Mouse (Mus musculus) heart, embryonic 15.5 days (tissue): Measurements from ENCODE around the gene Arhgef38. TPM values are rescaled to one million over a fixed set of nuclear protein-coding genes. Genes with fewer than 3 reads are reported as not detected.
A peak's percentile ranks its signal among the peaks of the same experiment; 100 is the strongest.

Experiments used
- ATAC-seq: fragments of 200-750 bp; cut with Nextera tagmentation; replicated peaks from 2 replicates; pipeline ENCODE4 v1.8.0; 2017; ENCODE audit warnings: low read depth, moderate TSS enrichment; ENCODE audit not compliant: insufficient number of reproducible peaks, insufficient read depth, low FRiP score
- H3K27ac ChIP-seq: fragments of 300-500 bp; sonication (generic); 2 replicates; pipeline ENCODE4 v1.5.1; 2015; ENCODE audit warnings: mild to moderate bottlenecking, inconsistent platforms
- H3K27me3 ChIP-seq: fragments of 300-500 bp; sonication (generic); 2 replicates; pipeline ENCODE4 v1.6.1; 2015; ENCODE audit warnings: inconsistent platforms
- H3K36me3 ChIP-seq: fragments of 300-500 bp; sonication (generic); 2 replicates; pipeline ENCODE4 v1.6.1; 2015; ENCODE audit warnings: mild to moderate bottlenecking, inconsistent platforms
- H3K4me1 ChIP-seq: fragments of 300-500 bp; sonication (generic); replicated peaks from 2 replicates; pipeline ENCODE4 v1.6.1; 2015; ENCODE audit warnings: inconsistent platforms
- H3K4me2 ChIP-seq: fragments of 300-500 bp; sonication (generic); 2 replicates; pipeline ENCODE4 v1.6.1; 2015; ENCODE audit warnings: inconsistent platforms, mild to moderate bottlenecking, moderate library complexity
- H3K4me3 ChIP-seq: fragments of 300-500 bp; sonication (generic); 2 replicates; pipeline ENCODE4 v1.5.1; 2015; ENCODE audit warnings: mild to moderate bottlenecking, inconsistent platforms
- H3K9ac ChIP-seq: fragments of 300-500 bp; sonication (generic); 2 replicates; pipeline ENCODE4 v1.6.1; 2015; ENCODE audit warnings: mild to moderate bottlenecking, inconsistent platforms
- H3K9me3 ChIP-seq: fragments of 300-500 bp; sonication (generic); replicated peaks from 2 replicates; pipeline ENCODE4 v1.6.1; 2016; ENCODE audit warnings: inconsistent platforms
- WGBS: fragments of 180-500 bp; shearing (Covaris S2); methylation state at CpG from one replicate; pipeline ENCODE4 v1.1.7; 2015; ENCODE audit warnings: mixed read lengths; 5-methylcytosine and 5-hydroxymethylcytosine counted together
- polyA plus RNA-seq: library from polyadenylated mRNA; unstranded; fragments of >200 nt; fragmentation: Nextera tagmentation; extraction: Ambion mirVana; gene quantifications from 2 replicates; pipeline ENCODE4 v1.2.1, GENCODE M21; 2015

Arhgef38 gene
- polyA plus RNA-seq, 1 experiment from 2014 or later: 0.01 TPM

DNA sequence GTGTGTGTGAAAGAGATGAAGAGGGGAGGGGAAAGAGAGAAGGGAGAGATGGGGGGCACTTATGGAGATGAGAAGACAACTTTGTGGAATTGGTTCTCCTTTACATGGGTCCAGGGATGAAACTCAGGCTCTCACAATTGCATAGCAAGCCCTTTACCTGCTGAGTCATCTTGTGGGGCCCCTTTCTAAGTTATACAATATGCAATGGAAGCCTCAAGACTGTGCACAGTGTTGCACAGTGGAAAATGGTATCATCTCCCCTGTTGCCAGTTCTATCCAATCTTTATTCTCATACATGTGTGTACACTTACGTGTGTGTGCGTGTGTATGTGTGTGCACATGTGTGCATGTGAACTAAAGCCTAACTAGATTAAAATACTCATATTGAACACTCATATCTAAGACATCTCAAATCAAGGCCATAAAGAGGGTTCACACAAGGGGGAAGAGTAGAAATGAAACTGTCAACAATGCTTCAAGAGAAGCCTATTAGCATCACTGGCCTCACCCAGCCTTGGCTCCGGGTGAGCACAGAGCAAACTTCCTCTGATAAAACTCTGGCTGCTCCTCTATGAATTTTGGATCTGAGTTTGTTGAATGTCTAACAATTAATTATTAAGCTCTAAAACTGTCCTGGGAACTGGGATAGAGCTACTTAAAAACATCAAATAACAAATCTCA is 21.2 kb downstream of the Arhgef38 start:
- 74% methylated on average over 3 of the region's 3 CpGs for WGBS
- ATAC-seq: no peak
- Histone ChIP-seq H3K27ac (no peak overlapping the region), H3K9me3 (no peaks in the 10 kb centered on the region), H3K9ac (no peak overlapping the region), H3K4me3 (no peak overlapping the region), H3K36me3 (no peaks in the 10 kb centered on the region), H3K27me3 (no peaks in the 10 kb centered on the region), H3K4me1 (no peaks in the 10 kb centered on the region), H3K4me2 (no peak overlapping the region)

DNA sequence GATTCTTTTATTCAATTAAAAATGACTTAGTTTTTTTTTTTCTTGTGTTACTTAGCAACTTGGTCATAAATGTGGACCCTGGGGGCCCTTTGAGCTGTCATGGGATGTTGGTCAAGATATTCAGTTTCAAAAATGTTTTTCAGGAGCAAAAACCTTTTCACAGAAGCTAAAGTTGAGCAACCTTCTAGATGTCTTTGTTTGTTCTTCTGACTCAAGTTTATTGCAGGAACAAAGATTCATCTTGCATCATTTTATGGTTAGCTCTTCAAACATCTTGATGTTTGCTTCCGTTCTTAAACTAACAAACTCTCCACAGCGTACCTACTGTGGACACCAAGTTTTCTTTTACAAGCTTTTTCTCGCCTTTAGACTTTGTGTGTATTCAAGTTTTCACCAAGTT is 23.4 kb downstream of the Arhgef38 start:
- Histone ChIP-seq H3K4me2 (no peak overlapping the region), H3K27ac (no peak overlapping the region), H3K9ac (no peak overlapping the region), H3K36me3 (no peaks in the 10 kb centered on the region), H3K9me3 (no peaks in the 10 kb centered on the region), H3K4me1 (no peaks in the 10 kb centered on the region), H3K27me3 (no peaks in the 10 kb centered on the region), H3K4me3 (no peak overlapping the region)
- ATAC-seq: no peak
- WGBS: 74% methylated on average over 3 of the region's 3 CpGs

DNA sequence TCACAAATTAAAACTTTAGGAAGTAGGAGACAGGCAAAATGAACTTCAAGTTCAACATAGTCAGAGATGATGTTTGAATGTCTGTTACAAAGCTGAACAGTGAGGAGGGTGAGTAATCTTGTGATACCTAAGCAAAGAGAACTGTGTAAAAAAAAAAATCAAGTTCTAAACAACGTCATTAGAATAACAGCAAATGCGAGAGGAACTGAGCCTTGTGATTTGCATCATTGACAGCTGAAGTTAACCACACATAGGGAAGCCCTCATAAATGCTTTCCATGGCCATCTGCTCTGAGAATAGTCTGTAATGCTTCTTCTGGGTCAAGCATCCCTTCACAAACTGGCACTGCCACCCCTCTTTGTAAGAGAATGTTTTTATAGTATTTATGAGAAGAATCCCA is 31.0 kb downstream of the Arhgef38 start:
- no peak overlapping the region for H3K4me3 ChIP-seq
- no peaks in the 10 kb centered on the region for H3K36me3 ChIP-seq
- ATAC-seq: no peak
- no peaks in the 10 kb centered on the region for H3K27me3 ChIP-seq
- WGBS: 75% methylated on average over 2 of the region's 2 CpGs
- no peaks in the 10 kb centered on the region for H3K9me3 ChIP-seq
- H3K27ac ChIP-seq: no peak overlapping the region
- H3K9ac ChIP-seq: no peak overlapping the region
- no peaks in the 10 kb centered on the region for H3K4me1 ChIP-seq
- no peak overlapping the region for H3K4me2 ChIP-seq

DNA sequence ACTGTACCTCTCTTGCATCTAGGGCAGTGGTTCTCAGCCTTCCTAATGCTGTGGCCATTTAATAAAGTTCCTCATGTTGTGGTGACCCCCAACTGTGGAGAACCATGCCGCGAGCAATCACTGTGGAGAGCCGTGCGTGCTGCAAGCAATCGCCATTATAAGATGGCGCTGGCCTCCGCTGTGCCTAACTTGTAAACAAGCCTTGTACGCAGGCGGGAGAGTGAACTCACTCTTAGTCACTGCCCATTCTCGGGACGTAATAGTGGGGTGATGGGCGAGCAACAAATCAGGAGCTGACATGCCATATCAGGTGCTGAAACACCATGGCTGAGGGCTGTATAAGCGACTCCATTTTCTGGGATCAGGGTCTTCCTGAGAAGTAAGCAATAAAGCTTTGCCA is 32.6 kb downstream of the Arhgef38 start:
- H3K4me1 ChIP-seq: no peaks in the 10 kb centered on the region
- H3K4me2 ChIP-seq: no peak overlapping the region
- WGBS: 83% methylated on average over 13 of the region's 13 CpGs
- no peaks in the 10 kb centered on the region for H3K9me3 ChIP-seq
- no peak overlapping the region for H3K9ac ChIP-seq
- H3K27ac ChIP-seq: no peak overlapping the region
- H3K4me3 ChIP-seq: no peak overlapping the region
- H3K27me3 ChIP-seq: no peaks in the 10 kb centered on the region
- ATAC-seq: no peak
- no peaks in the 10 kb centered on the region for H3K36me3 ChIP-seq

DNA sequence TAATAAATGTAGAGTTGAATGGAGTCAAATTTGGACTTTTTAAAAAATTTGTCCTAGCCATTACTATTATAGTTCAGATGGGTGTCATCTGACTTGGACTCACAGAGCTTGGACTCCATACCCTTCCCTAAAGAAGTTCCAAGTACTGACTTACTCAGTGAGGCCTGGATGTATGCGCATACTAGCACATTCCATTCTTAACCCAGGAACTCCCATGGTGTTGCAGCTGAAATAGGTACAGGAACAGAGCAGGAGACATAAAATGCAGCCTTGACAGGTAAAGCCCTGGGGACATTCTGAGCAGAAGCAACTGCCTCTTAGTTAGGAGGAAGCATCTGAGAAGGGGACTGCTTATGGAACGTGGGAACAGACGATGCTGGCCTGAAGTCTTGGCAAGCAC is 45.8 kb downstream of the Arhgef38 start:
- H3K4me1 ChIP-seq: no peaks in the 10 kb centered on the region
- no peaks in the 10 kb centered on the region for H3K27me3 ChIP-seq
- 80% methylated on average over 3 of the region's 3 CpGs for WGBS
- no peaks in the 10 kb centered on the region for H3K36me3 ChIP-seq
- H3K4me2 ChIP-seq: no peak overlapping the region
- H3K27ac ChIP-seq: no peak overlapping the region
- H3K9ac ChIP-seq: no peak overlapping the region
- no peak for ATAC-seq
- no peak overlapping the region for H3K4me3 ChIP-seq
- H3K9me3 ChIP-seq: no peaks in the 10 kb centered on the region

DNA sequence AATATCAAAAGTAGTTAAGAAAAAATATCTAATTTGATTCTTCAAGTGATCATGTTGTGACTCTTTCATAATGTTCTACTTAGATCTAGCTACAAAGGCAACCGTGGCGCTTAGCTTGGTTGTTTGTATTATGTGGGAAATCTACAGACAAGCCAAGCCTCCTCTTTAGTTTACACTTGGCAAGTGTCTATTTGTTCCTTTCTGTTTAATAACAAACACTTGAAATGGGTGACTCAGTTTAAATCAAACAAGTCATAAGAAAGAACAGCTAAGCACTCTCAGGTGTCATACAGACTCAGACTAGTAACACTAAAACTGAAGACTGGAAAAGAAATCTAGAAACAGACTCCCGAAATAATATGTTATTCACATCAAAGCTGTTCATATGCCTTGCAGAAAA is 47.2 kb downstream of the Arhgef38 start:
- Histone ChIP-seq H3K4me2 (no peak overlapping the region), H3K9me3 (no peaks in the 10 kb centered on the region), H3K4me1 (no peaks in the 10 kb centered on the region), H3K27me3 (no peaks in the 10 kb centered on the region), H3K27ac (no peak overlapping the region), H3K9ac (no peak overlapping the region), H3K4me3 (no peak overlapping the region), H3K36me3 (no peaks in the 10 kb centered on the region)
- no peak for ATAC-seq
- WGBS: 85% methylated on average over 3 of the region's 3 CpGs

DNA sequence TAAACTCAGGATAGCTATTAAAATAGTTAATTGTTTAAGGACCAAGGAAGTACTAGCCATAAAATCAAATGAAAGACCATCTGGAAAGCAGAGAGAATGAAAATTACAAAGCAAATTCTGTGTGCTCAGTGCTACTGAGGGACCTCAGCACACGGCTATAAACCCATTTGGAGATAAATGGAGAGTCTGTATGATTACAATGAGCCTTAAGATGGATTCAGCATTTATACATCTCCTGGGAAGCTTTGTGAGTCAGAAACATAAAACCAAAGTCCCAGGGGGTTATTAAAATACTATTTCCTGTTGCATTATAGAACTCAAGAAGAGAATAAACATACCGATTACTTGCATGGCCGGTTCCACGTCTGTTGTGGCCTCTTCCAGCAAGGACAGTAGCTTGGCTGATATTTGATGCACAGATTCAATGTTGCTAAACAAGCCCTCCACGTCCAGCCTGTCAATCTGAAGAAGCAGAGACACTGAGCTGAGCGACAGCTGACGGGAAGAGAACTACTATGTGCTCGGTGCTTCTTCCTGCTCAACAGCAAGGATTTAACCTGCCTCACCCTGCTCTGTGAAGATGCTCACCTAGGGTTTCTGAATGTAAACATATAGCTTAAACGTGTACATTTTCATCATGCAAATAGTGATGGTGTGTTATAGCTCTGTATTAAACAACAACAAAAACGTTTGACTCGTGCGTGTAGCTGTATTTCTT is 58.6 kb downstream of the Arhgef38 start:
- Histone ChIP-seq H3K4me3 (no peak overlapping the region), H3K4me1 (no peaks in the 10 kb centered on the region), H3K9me3 (no peaks in the 10 kb centered on the region), H3K27me3 (no peaks in the 10 kb centered on the region), H3K36me3 (no peaks in the 10 kb centered on the region), H3K9ac (no peak overlapping the region), H3K27ac (no peak overlapping the region), H3K4me2 (no peak overlapping the region)
- no peak for ATAC-seq
- 72% methylated on average over 12 of the region's 12 CpGs for WGBS

DNA sequence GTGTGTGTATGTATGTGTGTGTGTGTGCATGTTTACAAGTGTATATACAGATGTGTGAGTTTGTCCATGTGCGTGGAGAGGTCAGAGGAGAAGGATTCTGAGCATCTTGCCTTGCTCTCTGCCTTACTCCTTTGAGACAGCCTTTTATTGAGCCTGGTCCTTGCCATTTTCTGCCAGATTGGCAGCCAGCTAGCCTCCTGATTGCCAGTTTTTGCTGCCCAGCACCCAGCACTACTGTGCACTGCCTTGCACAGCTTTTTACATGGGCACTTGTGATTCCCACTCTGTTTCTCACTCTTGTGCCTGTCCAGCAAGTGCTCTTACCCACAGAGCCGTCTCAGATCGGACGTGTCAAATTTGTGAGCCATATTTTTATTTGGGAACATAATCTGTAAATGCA is 62.5 kb downstream of the Arhgef38 start:
- H3K9me3 ChIP-seq: no peaks in the 10 kb centered on the region
- no peaks in the 10 kb centered on the region for H3K36me3 ChIP-seq
- no peak for ATAC-seq
- 83% methylated on average over 4 of the region's 4 CpGs for WGBS
- no peak overlapping the region for H3K4me2 ChIP-seq
- no peak overlapping the region for H3K9ac ChIP-seq
- no peak overlapping the region for H3K27ac ChIP-seq
- H3K4me1 ChIP-seq: no peaks in the 10 kb centered on the region
- H3K27me3 ChIP-seq: no peaks in the 10 kb centered on the region; the same call in 1 of the 2 replicates
- H3K4me3 ChIP-seq: no peak overlapping the region

DNA sequence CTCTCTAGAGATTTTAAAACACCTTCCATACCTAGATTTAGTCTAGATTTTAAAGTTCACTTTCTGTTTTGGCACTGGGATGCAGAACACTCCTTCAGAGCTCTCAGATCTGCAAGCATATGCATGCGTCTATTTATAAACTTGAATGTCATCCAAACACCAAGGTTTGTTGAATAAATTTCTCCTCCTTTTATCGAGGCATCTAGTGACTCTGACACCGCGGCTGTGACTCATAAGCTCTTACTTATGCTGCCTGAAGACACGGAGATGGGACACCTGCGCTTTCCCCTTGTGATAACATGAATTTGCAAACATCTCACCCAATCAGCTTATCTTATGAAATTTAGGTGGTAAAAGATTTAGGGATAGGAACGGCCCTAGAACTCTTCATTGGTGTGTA is 65.0 kb downstream of the Arhgef38 start:
- ATAC-seq: no peak
- Histone ChIP-seq H3K9me3 (no peaks in the 10 kb centered on the region), H3K36me3 (no peaks in the 10 kb centered on the region), H3K4me3 (no peak overlapping the region), H3K27me3 (no peaks in the 10 kb centered on the region; the same call in 1 of the 2 replicates), H3K27ac (no peak overlapping the region), H3K4me2 (peak overlapping the region; percentile 15; the same call in 1 of the 2 replicates), H3K4me1 (no peaks in the 10 kb centered on the region), H3K9ac (no peak overlapping the region)
- WGBS: 40% methylated on average over 7 of the region's 7 CpGs

DNA sequence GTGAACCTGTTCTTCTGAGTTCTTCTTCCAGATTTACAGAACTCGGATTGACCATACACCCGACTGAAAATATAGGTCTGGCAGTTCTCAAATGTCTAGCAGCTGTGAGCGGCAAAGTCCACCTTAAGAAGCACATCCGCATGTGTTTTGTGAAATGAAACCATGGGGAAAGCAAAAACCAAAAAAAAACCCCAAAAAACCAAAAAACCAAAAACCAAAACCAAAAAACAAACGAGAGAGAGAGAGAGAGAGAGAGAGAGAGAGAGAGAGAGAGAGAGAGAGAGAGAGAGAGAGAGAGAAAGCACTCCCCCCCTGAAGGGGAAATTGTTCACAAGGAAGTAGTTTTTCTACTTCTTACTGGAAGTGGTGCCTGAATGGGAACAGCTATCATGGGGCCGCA is 67.2 kb downstream of the Arhgef38 start:
- 73% methylated on average over 6 of the region's 6 CpGs for WGBS
- Histone ChIP-seq H3K36me3 (no peaks in the 10 kb centered on the region), H3K27me3 (no peaks in the 10 kb centered on the region; the same call in 1 of the 2 replicates), H3K9me3 (no peaks in the 10 kb centered on the region), H3K9ac (no peak overlapping the region), H3K4me3 (no peak overlapping the region), H3K4me2 (no peak overlapping the region), H3K27ac (no peak overlapping the region), H3K4me1 (no peaks in the 10 kb centered on the region)
- ATAC-seq: no peak

DNA sequence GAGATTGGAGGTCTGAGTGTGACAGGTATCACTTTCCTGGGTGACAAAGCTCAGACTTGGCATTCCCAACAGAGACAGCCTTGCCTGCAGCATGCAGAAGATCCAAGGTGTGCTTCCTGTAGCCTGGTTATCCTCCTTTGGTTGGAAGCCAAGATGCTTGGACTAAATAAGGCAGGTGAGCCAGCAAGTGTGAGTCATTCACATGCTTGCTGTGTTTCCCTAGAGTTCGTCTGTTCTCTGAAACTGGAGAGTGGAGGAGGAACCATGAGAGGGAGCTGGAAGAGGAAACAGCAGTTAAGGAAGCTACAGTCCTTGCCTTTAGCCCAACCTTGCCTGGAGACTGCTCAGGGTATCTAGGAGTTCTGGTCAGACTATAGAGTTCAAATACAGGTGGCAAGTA is 69.6 kb downstream of the Arhgef38 start:
- H3K36me3 ChIP-seq: no peaks in the 10 kb centered on the region
- H3K27ac ChIP-seq: no peak overlapping the region
- no peaks in the 10 kb centered on the region; the same call in 1 of the 2 replicates for H3K27me3 ChIP-seq
- no peaks in the 10 kb centered on the region for H3K4me1 ChIP-seq
- no peak overlapping the region for H3K4me2 ChIP-seq
- H3K9ac ChIP-seq: no peak overlapping the region
- no peak for ATAC-seq
- WGBS: 11% methylated on average over 1 of the region's 1 CpGs
- H3K9me3 ChIP-seq: no peaks in the 10 kb centered on the region
- no peak overlapping the region for H3K4me3 ChIP-seq

DNA sequence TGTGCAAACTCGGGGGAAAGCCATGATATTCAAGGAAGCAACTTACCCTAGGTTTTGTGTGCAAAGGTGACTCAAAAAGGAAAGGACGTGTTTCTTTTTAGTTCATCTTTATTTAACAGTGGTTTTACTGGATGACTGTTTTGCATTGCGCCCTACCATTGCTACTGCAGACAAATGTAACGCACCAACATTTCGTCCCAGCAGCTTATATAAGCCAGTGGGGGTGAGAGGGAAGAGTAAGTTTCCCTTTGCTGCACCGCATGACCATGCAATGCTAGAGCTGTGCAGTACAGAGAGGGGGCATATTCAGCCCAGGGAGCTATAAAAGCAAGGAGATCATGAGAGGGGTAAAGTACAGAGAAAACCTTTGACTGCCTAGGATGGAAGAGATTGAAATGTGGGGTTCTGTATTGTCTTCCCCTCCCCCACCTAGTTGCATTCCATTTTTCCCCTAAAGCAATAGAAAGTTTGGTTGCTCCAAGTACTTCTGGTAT is 70.8 kb downstream of the Arhgef38 start:
- Histone ChIP-seq H3K4me3 (no peak overlapping the region), H3K27me3 (no peaks in the 10 kb centered on the region; the same call in 1 of the 2 replicates), H3K9me3 (no peaks in the 10 kb centered on the region), H3K4me1 (no peaks in the 10 kb centered on the region), H3K27ac (no peak overlapping the region), H3K9ac (no peak overlapping the region), H3K36me3 (no peaks in the 10 kb centered on the region), H3K4me2 (no peak overlapping the region)
- WGBS: 83% methylated on average over 6 of the region's 6 CpGs
- no peak for ATAC-seq
